Mouse (Mus musculus) heart, embryonic 12.5 days (tissue): Measurements from ENCODE around the gene Ntn1. TPM values are rescaled to one million over a fixed set of nuclear protein-coding genes. Genes with fewer than 3 reads are reported as not detected.

ENCODE experiments used
- ATAC-seq: fragments of 200-750 bp; cut with Nextera tagmentation; 2 replicates; pipeline ENCODE4 v1.8.0; 2017; ENCODE audit warnings: moderate TSS enrichment, moderate library complexity; ENCODE audit not compliant: insufficient number of reproducible peaks, low FRiP score
- H3K27ac ChIP-seq: fragments of 300-500 bp; sonication (generic); 2 replicates; pipeline ENCODE4 v1.5.1; 2016; ENCODE audit warnings: mild to moderate bottlenecking, moderate library complexity; ENCODE audit not compliant: poor library complexity, severe bottlenecking
- H3K27me3 ChIP-seq: fragments of 300-500 bp; sonication (generic); replicated peaks from 2 replicates; pipeline ENCODE4 v1.6.1; 2016; ENCODE audit warnings: mild to moderate bottlenecking, moderate library complexity
- H3K36me3 ChIP-seq: fragments of 300-500 bp; sonication (generic); 2 replicates; pipeline ENCODE4 v1.6.1; 2016; ENCODE audit warnings: mild to moderate bottlenecking, moderate library complexity
- H3K4me1 ChIP-seq: fragments of 300-500 bp; sonication (generic); replicated peaks from 2 replicates; pipeline ENCODE4 v1.6.1; 2016; ENCODE audit warnings: mild to moderate bottlenecking
- H3K4me2 ChIP-seq: fragments of 300-500 bp; sonication (generic); 2 replicates; pipeline ENCODE4 v1.6.1; 2016; ENCODE audit warnings: mild to moderate bottlenecking, moderate library complexity
- H3K4me3 ChIP-seq: fragments of 300-500 bp; sonication (generic); 2 replicates; pipeline ENCODE4 v1.5.1; 2016; ENCODE audit warnings: mild to moderate bottlenecking
- H3K9ac ChIP-seq: fragments of 300-500 bp; sonication (generic); 2 replicates; pipeline ENCODE4 v1.6.1; 2016; ENCODE audit warnings: mild to moderate bottlenecking, moderate library complexity
- H3K9me3 ChIP-seq: fragments of 300-500 bp; sonication (generic); replicated peaks from 2 replicates; pipeline ENCODE4 v1.6.1; 2016; ENCODE audit warnings: mild to moderate bottlenecking, moderate library complexity
- WGBS: fragments of 180-500 bp; shearing (Covaris S2); methylation state at CpG from one replicate; pipeline ENCODE4 v1.1.7; 2016; 5-methylcytosine and 5-hydroxymethylcytosine counted together
- polyA plus RNA-seq: library from polyadenylated mRNA; unstranded; fragments of >200 nt; fragmentation: Nextera tagmentation; extraction: Ambion mirVana; gene quantifications from 2 replicates; pipeline ENCODE4 v1.2.1, GENCODE M21; 2016

Ntn1 gene
- polyA plus RNA-seq, 1 experiment from 2014 or later: 38.6 TPM

GRCm38 (mm10) chr11:68383519-68383918, 17.1 kb downstream of the Ntn1 start:
- H3K9me3 ChIP-seq: no peaks in the 10 kb centered on the region
- no peaks in the 10 kb centered on the region for H3K36me3 ChIP-seq
- no peak for ATAC-seq
- WGBS: 7% methylated on average over 10 of the region's 10 CpGs
- H3K9ac ChIP-seq: no peak overlapping the region
- H3K4me2 ChIP-seq: peak overlapping the region; percentile 87
- H3K4me3 ChIP-seq: peak overlapping the region; percentile 67
- H3K27me3 ChIP-seq: peaks cover 83% of the 10 kb centered on the region
- no peak overlapping the region for H3K27ac ChIP-seq
- peaks cover 36% of the 10 kb centered on the region for H3K4me1 ChIP-seq

DNA sequence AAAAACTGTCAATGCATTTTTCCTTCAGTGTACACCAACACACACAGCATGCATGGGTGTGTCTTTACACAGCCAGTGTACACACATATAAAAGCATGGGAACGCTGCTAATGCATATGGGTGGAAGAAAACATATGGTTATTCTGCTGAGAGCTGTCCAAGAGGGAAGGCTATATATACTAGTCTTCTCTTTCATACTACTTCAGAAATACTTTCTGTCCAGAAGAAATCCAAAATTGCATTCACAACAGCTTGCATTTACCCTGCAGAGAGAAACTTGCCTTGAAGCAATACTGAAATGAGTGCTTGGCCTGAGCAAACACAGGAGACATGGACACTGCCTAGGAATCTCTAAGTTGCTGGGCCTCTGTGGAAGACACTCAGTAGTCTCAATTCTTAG, 18.8 kb downstream of the Ntn1 start:
- peaks cover 31% of the 10 kb centered on the region for H3K4me1 ChIP-seq
- WGBS: 89% methylated on average over 1 of the region's 1 CpGs
- H3K27ac ChIP-seq: no peak overlapping the region
- peaks cover 80% of the 10 kb centered on the region for H3K27me3 ChIP-seq
- no peak overlapping the region for H3K4me3 ChIP-seq
- ATAC-seq: no peak
- no peaks in the 10 kb centered on the region for H3K9me3 ChIP-seq
- no peak overlapping the region for H3K9ac ChIP-seq
- peaks cover 4% of the 10 kb centered on the region; the same call in 1 of the 2 replicates for H3K36me3 ChIP-seq
- H3K4me2 ChIP-seq: no peak overlapping the region

- peaks cover 79% of the 10 kb centered on the region for H3K27me3 ChIP-seq
- H3K27ac ChIP-seq: no peak overlapping the region
- H3K4me3 ChIP-seq: no peak overlapping the region
- WGBS: 71% methylated on average over 9 of the region's 9 CpGs
- H3K36me3 ChIP-seq: peaks cover 4% of the 10 kb centered on the region; the same call in 1 of the 2 replicates
- no peaks in the 10 kb centered on the region for H3K9me3 ChIP-seq
- H3K4me2 ChIP-seq: no peak overlapping the region
- no peak for ATAC-seq
- no peak overlapping the region for H3K9ac ChIP-seq
- peaks cover 31% of the 10 kb centered on the region for H3K4me1 ChIP-seq
Measured at GRCm38 (mm10) chr11:68381318-68381717, 19.3 kb downstream of the Ntn1 start.

DNA sequence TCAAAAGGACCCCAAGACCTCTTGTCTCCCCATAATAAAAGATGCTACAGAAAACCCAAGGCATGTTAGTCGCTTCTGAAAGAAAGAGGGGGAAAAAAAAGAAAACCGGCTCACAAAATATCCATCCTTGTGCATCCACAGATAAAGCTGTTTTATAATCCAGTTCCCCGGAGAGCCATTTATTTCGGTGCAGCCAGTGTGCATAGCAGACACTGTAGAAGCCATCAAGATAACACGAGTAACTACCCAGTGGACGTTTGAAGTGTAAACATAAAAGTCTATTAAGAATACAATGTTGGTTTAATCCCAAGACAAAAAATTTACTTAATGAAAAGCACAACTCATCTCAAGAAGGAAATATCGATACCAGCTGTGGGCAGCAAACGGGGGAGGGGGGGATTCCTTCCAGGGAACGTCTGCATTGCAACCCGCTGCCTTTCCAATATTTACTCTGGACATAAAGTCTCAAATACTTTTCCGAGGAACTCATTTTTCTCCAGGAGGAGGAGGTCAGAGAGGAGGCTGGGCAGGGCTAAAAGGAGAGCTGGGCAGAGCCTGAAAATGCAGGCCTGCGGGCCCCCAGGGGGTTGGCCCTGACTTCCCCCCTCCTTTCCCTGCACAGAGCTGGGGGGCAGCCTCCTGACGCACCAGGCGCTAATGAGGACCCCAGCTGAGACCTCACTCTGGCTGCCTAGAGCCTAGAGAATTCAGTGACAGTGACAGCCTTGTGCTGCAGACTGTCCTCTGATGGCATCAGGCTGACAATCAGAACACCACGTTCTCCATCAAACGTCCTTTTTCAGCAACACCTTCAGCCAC, 21.5 kb downstream of the Ntn1 start:
- H3K4me3 ChIP-seq: no peak overlapping the region
- no peak overlapping the region for H3K27ac ChIP-seq
- H3K36me3 ChIP-seq: peaks cover 4% of the 10 kb centered on the region; the same call in 1 of the 2 replicates
- peak overlapping the region; percentile 29; the same call in 1 of the 2 replicates for H3K9ac ChIP-seq
- peaks cover 25% of the 10 kb centered on the region for H3K4me1 ChIP-seq
- H3K9me3 ChIP-seq: no peaks in the 10 kb centered on the region
- peaks cover 66% of the 10 kb centered on the region for H3K27me3 ChIP-seq
- H3K4me2 ChIP-seq: peak overlapping the region; percentile 0
- no peak for ATAC-seq
- 22% methylated on average over 16 of the region's 16 CpGs for WGBS

- Histone ChIP-seq H3K4me2 (no peak overlapping the region), H3K36me3 (peaks cover 4% of the 10 kb centered on the region; the same call in 1 of the 2 replicates), H3K9me3 (no peaks in the 10 kb centered on the region), H3K4me1 (peaks cover 32% of the 10 kb centered on the region), H3K9ac (no peak overlapping the region), H3K27ac (no peak overlapping the region), H3K27me3 (peaks cover 61% of the 10 kb centered on the region), H3K4me3 (no peak overlapping the region)
- WGBS: 39% methylated on average over 5 of the region's 5 CpGs
- no peak for ATAC-seq
Measured at GRCm38 (mm10) chr11:68378419-68378818, 22.2 kb downstream of the Ntn1 start.

GRCm38 (mm10) chr11:68373105-68373504, 27.5 kb downstream of the Ntn1 start:
- Histone ChIP-seq H3K27ac (no peak overlapping the region), H3K9ac (no peak overlapping the region), H3K4me3 (no peak overlapping the region), H3K4me1 (peaks cover 37% of the 10 kb centered on the region), H3K36me3 (peaks cover 4% of the 10 kb centered on the region; the same call in 1 of the 2 replicates), H3K4me2 (no peak overlapping the region), H3K9me3 (no peaks in the 10 kb centered on the region), H3K27me3 (peaks cover 17% of the 10 kb centered on the region)
- 63% methylated on average over 10 of the region's 10 CpGs for WGBS
- ATAC-seq: no peak

- WGBS: 74% methylated on average over 11 of the region's 11 CpGs
- no peak overlapping the region for H3K27ac ChIP-seq
- no peak for ATAC-seq
- H3K4me1 ChIP-seq: peaks cover 37% of the 10 kb centered on the region
- no peaks in the 10 kb centered on the region for H3K9me3 ChIP-seq
- peaks cover 8% of the 10 kb centered on the region; the same call in 1 of the 2 replicates for H3K27me3 ChIP-seq
- H3K4me3 ChIP-seq: no peak overlapping the region
- H3K9ac ChIP-seq: no peak overlapping the region
- no peak overlapping the region for H3K4me2 ChIP-seq
- no peaks in the 10 kb centered on the region for H3K36me3 ChIP-seq
Measured at GRCm38 (mm10) chr11:68371609-68372008, 29.0 kb downstream of the Ntn1 start.

DNA sequence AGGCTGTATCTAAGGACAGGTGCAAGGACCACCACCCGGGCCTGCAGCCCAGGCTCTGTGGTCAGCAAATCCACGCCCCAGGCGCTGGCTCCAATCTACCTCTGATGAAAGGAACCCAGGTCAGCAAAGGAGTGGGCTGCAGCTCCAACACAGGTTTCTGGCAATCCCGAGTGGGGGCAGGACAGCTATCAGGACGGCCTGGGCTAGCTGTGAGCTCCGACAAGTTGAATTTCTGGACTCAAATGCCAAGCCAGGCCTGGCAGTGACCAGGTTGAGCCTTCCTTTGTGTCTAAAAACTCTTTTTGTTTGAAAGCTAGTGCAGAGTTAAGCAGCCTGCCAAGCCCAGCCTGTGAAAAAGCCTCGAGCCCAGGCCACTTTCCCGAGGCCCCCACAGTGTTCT, 43.7 kb downstream of the Ntn1 start:
- WGBS: 75% methylated on average over 8 of the region's 8 CpGs
- H3K27ac ChIP-seq: no peak overlapping the region
- no peaks in the 10 kb centered on the region; the same call in 1 of the 2 replicates for H3K27me3 ChIP-seq
- H3K9ac ChIP-seq: no peak overlapping the region
- ATAC-seq: no peak
- no peaks in the 10 kb centered on the region for H3K36me3 ChIP-seq
- H3K4me2 ChIP-seq: no peak overlapping the region
- H3K4me1 ChIP-seq: peaks cover 10% of the 10 kb centered on the region
- no peak overlapping the region for H3K4me3 ChIP-seq
- H3K9me3 ChIP-seq: peaks cover 4% of the 10 kb centered on the region; the same call in 1 of the 2 replicates

- Histone ChIP-seq H3K4me3 (no peak overlapping the region), H3K27ac (no peak overlapping the region), H3K9ac (no peak overlapping the region), H3K4me1 (peaks cover 16% of the 10 kb centered on the region), H3K36me3 (no peaks in the 10 kb centered on the region), H3K27me3 (no peaks in the 10 kb centered on the region; the same call in 1 of the 2 replicates), H3K9me3 (peaks cover 4% of the 10 kb centered on the region; the same call in 1 of the 2 replicates), H3K4me2 (no peak overlapping the region)
- no peak for ATAC-seq
- whole genome bisulfite sequencing: 63% methylated on average over 8 of the region's 8 CpGs
Measured at GRCm38 (mm10) chr11:68355561-68355960, 45.1 kb downstream of the Ntn1 start.

DNA sequence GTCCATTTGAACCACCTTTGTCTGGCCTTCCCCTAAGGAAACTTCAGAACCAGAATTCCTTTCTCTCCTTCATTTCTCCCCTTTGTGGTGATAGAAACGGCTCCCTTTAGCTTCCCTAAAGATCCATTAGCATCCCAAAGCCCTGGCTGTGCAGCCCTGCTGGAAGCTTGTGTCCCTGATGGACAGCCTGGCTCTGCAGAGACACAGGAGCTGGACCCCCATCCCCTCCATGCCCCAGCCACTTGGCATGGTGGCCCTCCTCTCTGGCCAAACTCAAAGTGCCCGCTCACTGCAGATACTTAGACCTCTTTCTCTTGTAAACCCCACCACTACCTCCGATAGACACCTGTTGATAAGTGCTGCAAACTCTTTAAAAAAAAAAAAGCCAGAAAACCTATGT, 45.8 kb downstream of the Ntn1 start:
- H3K36me3 ChIP-seq: no peaks in the 10 kb centered on the region
- peaks cover 4% of the 10 kb centered on the region; the same call in 1 of the 2 replicates for H3K9me3 ChIP-seq
- peaks cover 16% of the 10 kb centered on the region for H3K4me1 ChIP-seq
- H3K27ac ChIP-seq: no peak overlapping the region
- H3K27me3 ChIP-seq: no peaks in the 10 kb centered on the region; the same call in 1 of the 2 replicates
- no peak overlapping the region for H3K9ac ChIP-seq
- no peak overlapping the region for H3K4me3 ChIP-seq
- H3K4me2 ChIP-seq: no peak overlapping the region
- ATAC-seq: no peak
- WGBS: 73% methylated on average over 3 of the region's 3 CpGs

DNA sequence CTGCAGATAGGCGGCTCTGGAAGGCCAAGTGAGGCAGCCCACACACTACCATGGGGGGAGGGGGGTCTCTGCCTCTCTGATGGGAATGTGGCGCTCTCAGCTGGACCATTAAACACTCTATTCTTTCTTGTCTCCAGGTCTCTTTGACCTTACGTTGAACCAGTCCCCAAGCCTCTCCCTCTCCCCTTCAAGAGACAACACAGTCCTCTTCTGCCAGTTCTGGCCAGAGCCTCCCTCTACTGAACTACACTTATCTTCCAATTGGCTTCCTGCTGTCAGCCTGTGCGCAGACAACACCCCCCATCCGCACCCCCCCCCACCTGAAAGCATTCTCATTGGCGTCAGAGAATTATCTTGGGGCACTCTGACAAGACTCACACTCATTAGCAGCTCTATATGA, 48.4 kb downstream of the Ntn1 start:
- Histone ChIP-seq H3K27me3 (no peaks in the 10 kb centered on the region; the same call in 1 of the 2 replicates), H3K4me1 (peaks cover 16% of the 10 kb centered on the region), H3K36me3 (no peaks in the 10 kb centered on the region), H3K4me3 (no peak overlapping the region), H3K4me2 (no peak overlapping the region), H3K9ac (no peak overlapping the region), H3K27ac (no peak overlapping the region), H3K9me3 (no peaks in the 10 kb centered on the region)
- ATAC-seq: 0 out of 2 replicates have a peak, but pooled peaks have one; percentile 36
- 29% methylated on average over 6 of the region's 6 CpGs for WGBS
